Mouse (Mus musculus) T-cell, adult 66 days (primary cell): ENCODE data around the gene E2f6. TPM values are rescaled to one million over a fixed set of nuclear protein-coding genes. Genes with fewer than 3 reads are reported as not detected.

ENCODE experiments used
- total RNA-seq, 2 experiments: library from RNA; stranded (reverse); gene quantifications; 3 replicates in 1 of 2; 4 replicates in 1 of 2; pipeline ENCODE4 v1.2.4; 2023

The E2f6 gene
- total RNA-seq, result 10 to 100 TPM; 15.4 to 19.6 TPM

DNA sequence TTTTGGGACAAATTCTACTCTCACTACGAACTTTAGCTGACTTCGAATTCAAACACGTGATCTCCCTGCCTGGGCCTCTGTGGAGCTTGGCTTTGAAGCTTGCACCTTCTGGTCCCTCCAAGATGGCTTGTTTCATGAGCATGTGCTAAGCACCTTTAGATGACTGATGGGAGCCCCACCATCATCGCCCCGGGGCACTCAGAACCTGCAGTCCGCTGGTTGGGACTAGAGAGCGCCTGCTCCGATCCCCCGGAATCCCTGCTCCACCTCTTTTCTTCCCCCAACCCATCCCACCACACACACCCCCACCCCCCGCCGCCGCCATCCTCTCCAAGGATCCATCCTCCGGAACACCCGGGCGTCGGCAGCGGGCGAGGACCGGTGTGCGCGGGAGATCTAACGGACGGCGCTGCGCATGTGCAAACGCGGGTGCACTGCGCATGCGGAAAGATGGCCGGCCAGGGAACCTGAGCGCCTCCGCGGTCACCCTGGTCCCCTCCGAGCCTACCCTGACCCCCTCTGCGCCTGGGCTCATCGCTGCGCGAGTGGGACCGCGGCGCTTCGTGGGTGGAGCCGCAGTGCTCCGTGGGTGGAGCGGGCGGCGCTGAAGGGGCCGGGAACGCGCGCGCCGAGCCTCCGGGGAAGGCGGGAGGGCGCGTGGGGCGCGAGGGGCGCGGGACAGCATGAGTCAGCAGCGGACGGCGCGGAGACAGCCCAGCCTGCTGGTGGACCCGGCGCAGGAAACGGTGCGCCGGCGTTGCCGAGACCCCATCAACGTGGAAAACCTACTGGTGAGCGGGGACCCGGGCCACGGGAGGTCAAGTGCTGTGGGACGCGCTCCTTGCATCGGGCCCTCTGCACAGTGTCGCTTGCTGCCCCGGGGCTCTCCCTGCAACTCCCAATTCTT, at the start of gene E2f6:
TSS of gene E2f6 (plus strand) at position 439 of the 907 bp plus-strand sequence.

DNA sequence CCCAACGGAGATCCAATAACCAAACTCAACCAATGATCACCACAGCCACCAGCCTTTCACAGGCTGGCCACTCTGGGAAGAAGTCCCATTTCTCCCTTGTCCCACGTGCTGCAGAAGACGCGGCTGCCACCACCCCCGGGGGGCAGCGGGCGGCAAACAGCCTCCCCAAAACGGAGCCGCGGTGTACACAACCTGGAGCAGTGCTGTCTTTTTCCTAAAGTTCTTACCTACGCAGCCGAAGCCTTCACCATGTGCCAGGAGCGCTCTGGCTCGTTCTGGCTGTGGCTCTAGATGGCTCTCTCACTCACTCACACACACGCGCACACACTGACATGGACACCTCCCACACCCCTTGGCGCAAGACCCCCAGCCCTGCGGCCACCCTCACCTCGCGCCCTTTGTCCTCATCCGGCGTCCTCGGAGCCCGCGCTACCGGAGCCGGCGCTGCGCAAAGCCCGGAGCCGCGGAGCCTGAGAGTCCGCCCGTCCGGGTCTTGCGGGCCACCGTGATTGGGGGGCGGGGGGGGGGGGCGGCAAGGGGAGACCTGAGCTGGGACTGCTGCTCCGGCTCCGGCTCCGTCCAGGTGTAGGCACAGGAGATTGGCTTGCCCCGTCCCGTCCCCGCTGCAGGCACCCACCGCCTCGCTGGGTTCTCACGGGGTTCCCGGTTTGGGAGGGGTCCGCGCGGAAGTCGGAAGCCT, 10.4 kb upstream of the E2f6 start, which contains the start of gene Greb1:
TSS of gene Greb1 (minus strand) at position 628 of the 700 bp plus-strand sequence.

Other genes with a start within 250 kb of the E2f6 start
- gene Lpin1, start 200.0 kb upstream of the E2f6 start, total RNA-seq, result 10 to 100 TPM; 37.0 to 44.8 TPM
- not detected for gene Ntsr2, start 157.6 kb upstream of the E2f6 start, total RNA-seq
- gene Greb1, start 10.1 kb upstream of the E2f6 start, total RNA-seq, result 1 to 10 TPM; 1.7 to 3.8 TPM
- gene Rock2, start 83.9 kb downstream of the E2f6 start, total RNA-seq, result 10 to 100 TPM; 43.9 to 48.4 TPM
- gene Pqlc3, start 189.4 kb downstream of the E2f6 start, total RNA-seq, result 10 to 100 TPM; 10.9 to 11.4 TPM
- gene 2410004P03Rik, start 200.8 kb downstream of the E2f6 start, total RNA-seq, result under 1 TPM in 1 of 2 experiments, not detected in 1; 0.62 TPM